8 mouse cellular contexts compared by ENCODE assay signal in the genomic region with DNA sequence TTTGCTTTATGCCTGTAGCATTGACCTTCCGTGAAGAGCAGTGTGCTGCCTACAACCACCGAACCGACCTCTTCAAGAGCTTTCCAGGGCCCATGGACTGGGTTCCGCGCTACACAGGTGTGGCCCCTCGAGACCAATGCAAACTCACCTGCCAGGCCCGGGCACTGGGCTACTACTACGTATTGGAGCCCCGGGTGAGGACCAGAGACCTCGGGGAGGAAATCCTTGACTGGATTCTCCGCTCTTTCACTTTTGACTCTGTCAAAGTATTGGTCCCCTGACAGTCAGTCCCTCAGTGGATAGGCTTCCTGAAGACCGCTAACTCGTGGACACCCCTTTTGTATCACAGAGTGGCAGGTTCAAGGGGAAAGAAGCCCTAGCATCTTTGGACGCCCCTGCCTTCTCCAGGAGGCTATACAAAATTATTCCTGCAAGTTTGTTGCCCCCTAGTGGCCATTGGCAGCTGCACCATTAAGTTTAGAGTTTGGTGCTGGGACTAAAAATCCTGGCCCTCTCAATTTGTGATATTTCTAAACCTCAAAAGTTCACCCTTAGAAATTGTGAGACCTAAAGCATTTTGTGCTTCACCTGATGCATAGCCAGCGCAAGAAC. TPM values are rescaled to one million over a fixed set of nuclear protein-coding genes. Genes with fewer than 3 reads are reported as not detected.
A peak's percentile ranks its signal among the peaks of the same experiment; 100 is the strongest.
DNase-seq lines count a peak whose midpoint lies in the region; ATAC-seq and TF ChIP-seq lines count a peak whose summit lies in the region.
"Had no signal": no experiment of that assay in that cellular context is flagged by ENCODE, and none has a peak within 500 bp of the region (broad histone marks: within the 10 kb centered on the region; RNA-seq: fewer than 3 reads in every experiment).

No protein-coding gene starts in this region.

- H3K79me2 ChIP-seq in liver, adult 2 months (ENCODE audit: control insufficient read depth, insufficient read depth, low read length) = no peaks in the 10 kb centered on the region

- no peaks in the 10 kb centered on the region for H3K9me3 ChIP-seq in neural tube, embryonic 15.5 days (replicated peaks)
- no peaks in the 10 kb centered on the region for H3K9me3 ChIP-seq in neural tube, embryonic 14.5 days (ENCODE audit: control insufficient read depth, low read length)
- H3K9me3 ChIP-seq: neural tube, embryonic 13.5 days had no signal

- DNase-seq in neural tube, embryonic 10.5 days (ENCODE audit: extremely low spot score, low spot score) = peak; percentile 66
- peak; percentile 87 for DNase-seq in R1 (ENCODE audit: low read depth, low spot score)
- DNase-seq in embryo, embryonic 10 days (ENCODE audit: low spot score) = peak; percentile 76
- DNase-seq in heart, postnatal 14 days = peak; percentile 66 to 79
- DNase-seq in liver, adult 2 months (ENCODE audit: extremely low read depth, low read depth, low spot score) = peak; percentile 53

- peak; percentile 35 for TF ChIP-seq CTCF in liver, adult 2 months (IDR thresholded peaks at IDR 0.05; ENCODE audit: low read depth, low read length)

- H3K36me3 ChIP-seq in neural tube, embryonic 15.5 days = no peaks in the 10 kb centered on the region
- H3K36me3 ChIP-seq in liver, adult 2 months (ENCODE audit: control insufficient read depth, insufficient read depth, low read length) = no peaks in the 10 kb centered on the region
- no peaks in the 10 kb centered on the region for H3K36me3 ChIP-seq in neural tube, embryonic 14.5 days (ENCODE audit: control insufficient read depth, insufficient read depth, low read length)
- H3K36me3 ChIP-seq: neural tube, embryonic 13.5 days had no signal

- no peak for TF ChIP-seq POLR2A in liver, adult 2 months (IDR thresholded peaks at IDR 0.05; ENCODE audit: extremely low read depth, insufficient read depth, low read length)

- H3K4me2 ChIP-seq in neural tube, embryonic 15.5 days = no peak overlapping the region
- H3K4me2 ChIP-seq in neural tube, embryonic 14.5 days (ENCODE audit: low read depth, low read length) = no peak overlapping the region
- H3K4me2 ChIP-seq: neural tube, embryonic 13.5 days had no signal

- H3K27ac ChIP-seq in neural tube, embryonic 15.5 days (replicated peaks) = no peak overlapping the region
- no peak overlapping the region for H3K27ac ChIP-seq in liver, adult 2 months (replicated peaks; ENCODE audit: insufficient read depth, low read depth, low read length)
- no peak overlapping the region for H3K27ac ChIP-seq in neural tube, embryonic 14.5 days (ENCODE audit: low read depth, low read length)
- H3K27ac ChIP-seq: neural tube, embryonic 13.5 days had no signal

- H3K4me3 ChIP-seq in neural tube, embryonic 15.5 days (replicated peaks) = no peak overlapping the region
- no peak overlapping the region for H3K4me3 ChIP-seq in liver, adult 2 months (ENCODE audit: insufficient read depth, low read depth, low read length)
- no peak overlapping the region for H3K4me3 ChIP-seq in neural tube, embryonic 14.5 days (ENCODE audit: low read depth, low read length)
- H3K4me3 ChIP-seq: neural tube, embryonic 13.5 days had no signal

- H3K27me3 ChIP-seq in neural tube, embryonic 15.5 days (replicated peaks) = 0 out of 2 replicates have a peak, but pooled peaks cover 2% of the 10 kb centered on the region
- H3K27me3 ChIP-seq in liver, adult 2 months (ENCODE audit: control insufficient read depth, insufficient read depth, low read length) = no peaks in the 10 kb centered on the region
- H3K27me3 ChIP-seq in neural tube, embryonic 14.5 days (ENCODE audit: control insufficient read depth, insufficient read depth, low read length) = no peaks in the 10 kb centered on the region
- H3K27me3 ChIP-seq: neural tube, embryonic 13.5 days had no signal

- no peak for ATAC-seq in neural tube, embryonic 15.5 days (ENCODE audit: low FRiP score)
- 0 out of 2 replicates have a peak, but pooled peaks have one; percentile 32 for ATAC-seq in neural tube, embryonic 14.5 days (ENCODE audit: low read depth)

- intact Hi-C loops in heart, postnatal 14 days (cut with DNase I) = loop anchor here (2.0 kb wide), 2 partner anchors 34 to 138 kb away; partner anchors contain the start of gene Tomm40l

- H3K4me1 ChIP-seq in neural tube, embryonic 15.5 days = peaks cover 13% of the 10 kb centered on the region
- peaks cover 13% of the 10 kb centered on the region; the same call in 1 of the 2 replicates for H3K4me1 ChIP-seq in liver, adult 2 months (ENCODE audit: control insufficient read depth, insufficient read depth, low read length)
- H3K4me1 ChIP-seq in neural tube, embryonic 14.5 days (ENCODE audit: control insufficient read depth, insufficient read depth, low read length) = peaks cover under 1% of the 10 kb centered on the region; the same call in 1 of the 2 replicates

- H3K9ac ChIP-seq in neural tube, embryonic 15.5 days (replicated peaks) = no peak overlapping the region
- H3K9ac ChIP-seq in liver, adult 2 months (ENCODE audit: low read depth, low read length) = no peak overlapping the region
- H3K9ac ChIP-seq in neural tube, embryonic 14.5 days (replicated peaks; ENCODE audit: low read depth, low read length) = no peak overlapping the region
- H3K9ac ChIP-seq: neural tube, embryonic 13.5 days had no signal

- 70% methylated on average over 15 of the region's 15 CpGs for WGBS in neural tube, embryonic 15.5 days
- 51% methylated on average over 15 of the region's 15 CpGs for WGBS in liver, adult 2 months
- WGBS in neural tube, embryonic 14.5 days = 69% methylated on average over 15 of the region's 15 CpGs

RNA-seq across cellular contexts. Expression of gene Ndufs2, which starts 5.9 kb away (rescaled TPM):
- 237 and 260 TPM in 2 replicates for polyA plus RNA-seq in neural tube, embryonic 15.5 days (2015; fragmentation: Nextera tagmentation; extraction: Ambion mirVana)
- 1,000 to 10,000 TPM; 1,236 to 1,272 TPM for total RNA-seq in heart, postnatal 14 days (2021)
- total RNA-seq in liver, adult 2 months (2014; rRNA removed) = 272 and 275 TPM in 2 replicates
- 174 and 195 TPM in 2 replicates for polyA plus RNA-seq in liver, adult 2 months (2012; rRNA removed)
- 234 and 253 TPM in 2 replicates for polyA plus RNA-seq in neural tube, embryonic 14.5 days (2014; fragmentation: Nextera tagmentation; extraction: Ambion mirVana)

RNA-seq across cellular contexts. Expression of gene Adamts4, which starts 6.8 kb away (rescaled TPM):
- polyA plus RNA-seq in neural tube, embryonic 15.5 days (2015; fragmentation: Nextera tagmentation; extraction: Ambion mirVana) = 3.3 and 3.6 TPM in 2 replicates
- total RNA-seq in heart, postnatal 14 days (2021) = 1 to 10 TPM; 2.9 to 3.6 TPM
- total RNA-seq in liver, adult 2 months (2014; rRNA removed) = 0.09 and 0.13 TPM in 2 replicates
- 0.15 and 0.37 TPM in 2 replicates for polyA plus RNA-seq in liver, adult 2 months (2012; rRNA removed)
- 1.3 and 2.6 TPM in 2 replicates for polyA plus RNA-seq in neural tube, embryonic 14.5 days (2014; fragmentation: Nextera tagmentation; extraction: Ambion mirVana)

RNA-seq across cellular contexts. Expression of gene B4galt3, which starts 13.1 kb away (rescaled TPM):
- 90.6 and 97.6 TPM in 2 replicates for polyA plus RNA-seq in neural tube, embryonic 15.5 days (2015; fragmentation: Nextera tagmentation; extraction: Ambion mirVana)
- 10 to 100 TPM; 19.5 to 25.7 TPM for total RNA-seq in heart, postnatal 14 days (2021)
- 4.8 and 6.4 TPM in 2 replicates for total RNA-seq in liver, adult 2 months (2014; rRNA removed)
- polyA plus RNA-seq in liver, adult 2 months (2012; rRNA removed) = 16.1 and 23.9 TPM in 2 replicates
- 96.5 and 98.1 TPM in 2 replicates for polyA plus RNA-seq in neural tube, embryonic 14.5 days (2014; fragmentation: Nextera tagmentation; extraction: Ambion mirVana)

RNA-seq across cellular contexts. Expression of gene Fcer1g, which starts 22.9 kb away (rescaled TPM):
- polyA plus RNA-seq in neural tube, embryonic 15.5 days (2015; fragmentation: Nextera tagmentation; extraction: Ambion mirVana) = 32.0 and 46.6 TPM in 2 replicates
- total RNA-seq in heart, postnatal 14 days (2021) = 10 to 100 TPM; 10.2 to 11.6 TPM
- 6.4 and 12.4 TPM in 2 replicates for total RNA-seq in liver, adult 2 months (2014; rRNA removed)
- polyA plus RNA-seq in liver, adult 2 months (2012; rRNA removed) = 21.3 and 50.7 TPM in 2 replicates
- 10.2 and 33.2 TPM in 2 replicates for polyA plus RNA-seq in neural tube, embryonic 14.5 days (2014; fragmentation: Nextera tagmentation; extraction: Ambion mirVana)

RNA-seq across cellular contexts. Expression of gene Ppox, which starts 23.9 kb away (rescaled TPM):
- polyA plus RNA-seq in neural tube, embryonic 15.5 days (2015; fragmentation: Nextera tagmentation; extraction: Ambion mirVana) = 42.7 and 48.0 TPM in 2 replicates
- 10 to 100 TPM; 16.4 to 21.3 TPM for total RNA-seq in heart, postnatal 14 days (2021)
- total RNA-seq in liver, adult 2 months (2014; rRNA removed) = 11.0 and 14.4 TPM in 2 replicates
- polyA plus RNA-seq in liver, adult 2 months (2012; rRNA removed) = 19.6 and 31.2 TPM in 2 replicates
- polyA plus RNA-seq in neural tube, embryonic 14.5 days (2014; fragmentation: Nextera tagmentation; extraction: Ambion mirVana) = 49.2 and 51.2 TPM in 2 replicates
